Mouse (Mus musculus): ENCODE measurements around the gene Ccdc57. TPM values are rescaled to one million over a fixed set of nuclear protein-coding genes. Genes with fewer than 3 reads are reported as not detected.
A peak's percentile ranks its signal among the peaks of the same experiment; 100 is the strongest.

Ccdc57 gene
- total RNA-seq, 2 experiments from 2014 or later: 5.7 to 7.8 TPM

- no peak for DNase-seq (ENCODE audit: low spot score in 2 of 2)
These were observed 19.4 kb upstream of the Ccdc57 start for GRCm38 (mm10) chr11:120951731-120952730.

- DNase-seq (ENCODE audit: low spot score in 2 of 2): no peak
These were observed 18.6 kb upstream of the Ccdc57 start for GRCm38 (mm10) chr11:120951237-120951636.

GRCm38 (mm10) chr11:120950281-120951202, 17.9 kb upstream of the Ccdc57 start:
- DNase-seq (ENCODE audit: low spot score in 2 of 2): peak; percentile 39 to 69

GRCm38 (mm10) chr11:120949863-120950262, 17.2 kb upstream of the Ccdc57 start:
- no peak for DNase-seq (ENCODE audit: low spot score in 2 of 2)

GRCm38 (mm10) chr11:120948861-120949851, 16.5 kb upstream of the Ccdc57 start:
- DNase-seq (ENCODE audit: low spot score in 2 of 2): no peak

- DNase-seq (ENCODE audit: low spot score in 2 of 2): no peak
These were observed 15.7 kb upstream of the Ccdc57 start, which contains the start of gene Slc16a3 for GRCm38 (mm10) chr11:120948328-120948727. TSS of gene Slc16a3 (plus strand) at chr11:120948480.

- no peak for DNase-seq (ENCODE audit: low spot score in 2 of 2)
These were observed 13.3 kb upstream of the Ccdc57 start for GRCm38 (mm10) chr11:120945926-120946325.

GRCm38 (mm10) chr11:120945266-120945665, 12.6 kb upstream of the Ccdc57 start:
- DNase-seq (ENCODE audit: low spot score in 2 of 2): no peak

GRCm38 (mm10) chr11:120940959-120941358, 8.3 kb upstream of the Ccdc57 start:
- no peak for DNase-seq (ENCODE audit: low spot score in 2 of 2)

- DNase-seq (ENCODE audit: low spot score in 2 of 2): no peak
These were observed 7.2 kb upstream of the Ccdc57 start for GRCm38 (mm10) chr11:120939712-120940341.

- DNase-seq (ENCODE audit: low spot score in 2 of 2): no peak
These were observed 6.1 kb upstream of the Ccdc57 start for GRCm38 (mm10) chr11:120938795-120939194.

GRCm38 (mm10) chr11:120937976-120938375, 5.3 kb upstream of the Ccdc57 start:
- DNase-seq (ENCODE audit: low spot score in 2 of 2): no peak

- DNase-seq (ENCODE audit: low spot score in 2 of 2): no peak
These were observed 1.2 kb downstream of the Ccdc57 start for GRCm38 (mm10) chr11:120931479-120931878.

- DNase-seq (ENCODE audit: low spot score in 2 of 2): no peak
These were observed 4.2 kb downstream of the Ccdc57 start for GRCm38 (mm10) chr11:120928468-120928867.

GRCm38 (mm10) chr11:120922528-120922927, 10.1 kb downstream of the Ccdc57 start:
- no peak for DNase-seq (ENCODE audit: low spot score in 2 of 2)

GRCm38 (mm10) chr11:120917756-120918155, 14.9 kb downstream of the Ccdc57 start:
- DNase-seq (ENCODE audit: low spot score in 2 of 2): no peak

GRCm38 (mm10) chr11:120916477-120916876, 16.2 kb downstream of the Ccdc57 start:
- DNase-seq (ENCODE audit: low spot score in 2 of 2): no peak

GRCm38 (mm10) chr11:120913796-120914195, 18.9 kb downstream of the Ccdc57 start:
- no peak for DNase-seq (ENCODE audit: low spot score in 2 of 2)

GRCm38 (mm10) chr11:120905430-120905873, 27.2 kb downstream of the Ccdc57 start:
- DNase-seq (ENCODE audit: low spot score in 2 of 2): peak; percentile 66 to 74

- DNase-seq (ENCODE audit: low spot score in 2 of 2): no peak
These were observed 28.1 kb downstream of the Ccdc57 start for GRCm38 (mm10) chr11:120904561-120904960.

Data from layer of hippocampus, postnatal 14 days (tissue).